Mouse (Mus musculus) myocyte (in vitro differentiated cells): ENCODE data around the gene Slc44a5.

Experiments
- CEBPB ChIP-seq: IDR thresholded peaks from 2 replicates; pipeline ENCODE4 v1.6.1; 2011; ENCODE audit warnings: mild to moderate bottlenecking, moderate library complexity; ENCODE audit not compliant: poor library complexity, insufficient read depth, severe bottlenecking
- E2F4 ChIP-seq: IDR thresholded peaks from one replicate; pipeline ENCODE4 v1.6.1; 2011; ENCODE audit warnings: mild to moderate bottlenecking, control low read depth, moderate library complexity; ENCODE audit not compliant: insufficient read depth
- MAX ChIP-seq: IDR thresholded peaks from one replicate; pipeline ENCODE4 v1.6.1; 2011; ENCODE audit warnings: low read depth, mild to moderate bottlenecking, control low read depth
- POLR2A ChIP-seq: IDR thresholded peaks from one replicate; pipeline ENCODE4 v1.6.1; 2011; ENCODE audit warnings: low read depth, mild to moderate bottlenecking, control low read depth, moderate library complexity; ENCODE audit not compliant: insufficient read length
- POLR2AphosphoS2 ChIP-seq: IDR thresholded peaks from one replicate; pipeline ENCODE4 v1.6.1; 2011; ENCODE audit warnings: low read depth, control low read depth; ENCODE audit not compliant: insufficient read length
- TCF12 ChIP-seq: IDR thresholded peaks from one replicate; pipeline ENCODE4 v1.6.1; 2011; ENCODE audit warnings: mild to moderate bottlenecking, control low read depth; ENCODE audit not compliant: poor library complexity, insufficient read depth, severe bottlenecking
- TCF3 ChIP-seq: IDR thresholded peaks from one replicate; pipeline ENCODE4 v1.6.1; 2011; ENCODE audit warnings: low read depth, control low read depth; ENCODE audit not compliant: insufficient read length
- USF1 ChIP-seq: IDR thresholded peaks from one replicate; pipeline ENCODE4 v1.6.1; 2011; ENCODE audit warnings: low read depth, mild to moderate bottlenecking, control low read depth, moderate library complexity

DNA sequence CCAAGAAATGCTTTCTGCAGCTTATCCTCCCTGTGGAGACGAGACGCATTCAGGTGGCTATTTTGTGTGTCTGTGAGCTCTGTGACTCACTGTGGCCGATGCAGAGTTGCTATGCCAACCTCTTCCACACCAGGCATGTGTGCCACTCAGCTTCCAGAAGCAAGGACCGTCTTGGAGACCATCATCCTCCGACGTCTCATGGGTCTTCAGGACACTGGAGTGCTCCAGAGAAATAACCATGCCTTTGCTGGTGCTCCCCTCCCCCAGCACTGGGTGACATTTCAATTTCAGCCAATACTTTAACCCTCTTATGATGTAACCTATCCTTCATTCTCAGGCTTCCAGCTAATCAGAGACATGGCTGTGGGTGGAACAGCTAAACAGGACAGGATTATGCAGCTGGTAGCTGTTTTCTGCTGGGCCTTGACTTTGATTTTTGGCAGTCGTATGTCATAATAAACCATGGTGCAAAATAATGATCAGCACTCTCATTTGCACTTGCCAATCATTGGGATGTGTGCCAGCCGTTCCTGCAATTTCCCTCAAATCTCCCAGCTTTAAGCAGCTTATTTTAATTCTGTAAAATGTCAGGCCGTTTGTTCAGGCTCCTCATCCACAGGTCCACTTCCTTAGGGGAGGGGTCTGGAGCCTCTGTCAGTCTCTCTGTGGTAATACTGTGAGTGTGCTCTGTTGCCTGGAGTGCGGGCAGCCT lies 198.8 kb downstream of the Slc44a5 start:
- TF ChIP-seq POLR2A (no peak), USF1 (no peak), TCF12 (no peak), E2F4 (no peak), MAX (no peak), TCF3 (no peak), POLR2AphosphoS2 (no peak), CEBPB (no peak)
